Mouse (Mus musculus): ENCODE measurements around the gene St3gal3.

- TF ChIP-seq CTCF (IDR thresholded peaks at IDR 0.05; ENCODE audit: borderline replicate concordance, extremely low read depth, insufficient read depth, insufficient read length) (no peak), POLR2A (IDR thresholded peaks at IDR 0.05; ENCODE audit: borderline replicate concordance, extremely low read depth, insufficient read depth, insufficient read length, poor library complexity, severe bottlenecking) (no peak)
Observed at GRCm38 (mm10) chr4:117974719-117975118, 160.0 kb downstream of the St3gal3 start.

All from brain, embryonic 14.5 days (tissue).